Comparison of ENCODE assay signal across 18 mouse cellular contexts in genomic region chr9:95566931-95567330, GRCm38 (mm10). TPM values are rescaled to one million over a fixed set of nuclear protein-coding genes. Genes with fewer than 3 reads are reported as not detected.
DNase-seq lines count a peak whose midpoint lies in the region; ATAC-seq lines count a peak whose summit lies in the region.
"Had no signal": no experiment of that assay in that cellular context is flagged by ENCODE, and none has a peak within 500 bp of the region (broad histone marks: within the 10 kb centered on the region; RNA-seq: fewer than 3 reads in every experiment).

No protein-coding gene starts in this region.

- no peaks in the 10 kb centered on the region for H3K36me3 ChIP-seq in hindbrain, embryonic 16.5 days (ENCODE audit: control insufficient read depth, insufficient read depth, low read length)
- no peaks in the 10 kb centered on the region for H3K36me3 ChIP-seq in hindbrain, embryonic 10.5 days
- H3K36me3 ChIP-seq in neural tube, embryonic 14.5 days (ENCODE audit: control insufficient read depth, insufficient read depth, low read length): no peaks in the 10 kb centered on the region
- H3K36me3 ChIP-seq in neural tube, embryonic 15.5 days: no peaks in the 10 kb centered on the region
- H3K36me3 ChIP-seq: limb, embryonic 13.5 days; stomach, embryonic 15.5 days had no signal

- H3K4me1 ChIP-seq in hindbrain, embryonic 16.5 days (ENCODE audit: control insufficient read depth, insufficient read depth, low read depth, low read length): peaks cover 4% of the 10 kb centered on the region
- no peaks in the 10 kb centered on the region; the same call in 1 of the 2 replicates for H3K4me1 ChIP-seq in hindbrain, embryonic 10.5 days (replicated peaks)
- 0 out of 2 replicates have a peak, but pooled peaks cover 3% of the 10 kb centered on the region for H3K4me1 ChIP-seq in neural tube, embryonic 14.5 days (ENCODE audit: control insufficient read depth, insufficient read depth, low read length)
- peaks cover 16% of the 10 kb centered on the region for H3K4me1 ChIP-seq in neural tube, embryonic 15.5 days
- H3K4me1 ChIP-seq: limb, embryonic 13.5 days; stomach, embryonic 15.5 days had no signal

- H3K27ac ChIP-seq in hindbrain, embryonic 16.5 days (ENCODE audit: low read depth, low read length): no peak overlapping the region
- H3K27ac ChIP-seq in hindbrain, embryonic 10.5 days: no peak overlapping the region
- no peak overlapping the region for H3K27ac ChIP-seq in neural tube, embryonic 14.5 days (ENCODE audit: low read depth, low read length)
- H3K27ac ChIP-seq in neural tube, embryonic 15.5 days (replicated peaks): no peak overlapping the region
- H3K27ac ChIP-seq: limb, embryonic 13.5 days; stomach, embryonic 15.5 days had no signal

- DNase-seq in hindbrain, embryonic 10.5 days (ENCODE audit: low spot score): no peak
- peak; percentile 46 for DNase-seq in cerebellum, adult 9-11 months
- DNase-seq in spleen, postnatal 14 days (ENCODE audit: low spot score in 2 of 2): no peak
- no peak for DNase-seq in urinary bladder, postnatal 14 days (ENCODE audit: low spot score)
- DNase-seq: adrenal gland, postnatal 10 days; gastrocnemius, postnatal 36 days; kidney, adult 18-20 months; kidney, postnatal 14 days; lung, adult 18-20 months; right cerebral cortex, adult 18-20 months; spleen, adult 18-20 months; thymus, adult 2 months had no signal

- H3K4me2 ChIP-seq in hindbrain, embryonic 16.5 days (ENCODE audit: low read length): no peak overlapping the region
- H3K4me2 ChIP-seq in neural tube, embryonic 14.5 days (ENCODE audit: low read depth, low read length): no peak overlapping the region
- H3K4me2 ChIP-seq in neural tube, embryonic 15.5 days: no peak overlapping the region
- H3K4me2 ChIP-seq: heart, embryonic 11.5 days; limb, embryonic 13.5 days; stomach, embryonic 15.5 days had no signal

- H3K27me3 ChIP-seq in hindbrain, embryonic 16.5 days (replicated peaks; ENCODE audit: control insufficient read depth, insufficient read depth, low read length): no peaks in the 10 kb centered on the region
- peaks cover 25% of the 10 kb centered on the region for H3K27me3 ChIP-seq in hindbrain, embryonic 10.5 days (ENCODE audit: insufficient read depth, poor library complexity, severe bottlenecking)
- H3K27me3 ChIP-seq in neural tube, embryonic 14.5 days (ENCODE audit: control insufficient read depth, insufficient read depth, low read length): no peaks in the 10 kb centered on the region
- 0 out of 2 replicates have a peak, but pooled peaks cover 2% of the 10 kb centered on the region for H3K27me3 ChIP-seq in neural tube, embryonic 15.5 days (replicated peaks)

- H3K4me3 ChIP-seq in hindbrain, embryonic 16.5 days (ENCODE audit: low read length): no peak overlapping the region
- H3K4me3 ChIP-seq in hindbrain, embryonic 10.5 days: no peak overlapping the region
- H3K4me3 ChIP-seq in neural tube, embryonic 14.5 days (ENCODE audit: low read depth, low read length): no peak overlapping the region
- no peak overlapping the region for H3K4me3 ChIP-seq in neural tube, embryonic 15.5 days (replicated peaks)
- H3K4me3 ChIP-seq: limb, embryonic 13.5 days; stomach, embryonic 15.5 days had no signal

- no peak overlapping the region for H3K9ac ChIP-seq in hindbrain, embryonic 16.5 days (ENCODE audit: low read depth, low read length)
- H3K9ac ChIP-seq in neural tube, embryonic 14.5 days (replicated peaks; ENCODE audit: low read depth, low read length): no peak overlapping the region
- no peak overlapping the region for H3K9ac ChIP-seq in neural tube, embryonic 15.5 days (replicated peaks)
- H3K9ac ChIP-seq: limb, embryonic 13.5 days; stomach, embryonic 15.5 days had no signal

- 47% methylated on average over 5 of the region's 5 CpGs for WGBS in hindbrain, embryonic 16.5 days
- 61% methylated on average over 5 of the region's 5 CpGs for WGBS in hindbrain, embryonic 10.5 days
- 57% methylated on average over 5 of the region's 5 CpGs for WGBS in neural tube, embryonic 14.5 days
- WGBS in neural tube, embryonic 15.5 days: 49% methylated on average over 5 of the region's 5 CpGs

- no peaks in the 10 kb centered on the region for H3K9me3 ChIP-seq in hindbrain, embryonic 16.5 days (ENCODE audit: control insufficient read depth, low read length)
- no peaks in the 10 kb centered on the region for H3K9me3 ChIP-seq in hindbrain, embryonic 10.5 days
- no peaks in the 10 kb centered on the region for H3K9me3 ChIP-seq in neural tube, embryonic 14.5 days (ENCODE audit: control insufficient read depth, low read length)
- no peaks in the 10 kb centered on the region for H3K9me3 ChIP-seq in neural tube, embryonic 15.5 days (replicated peaks)
- H3K9me3 ChIP-seq: limb, embryonic 13.5 days; stomach, embryonic 15.5 days had no signal

- ATAC-seq in hindbrain, embryonic 16.5 days: peak; percentile 69; the same call in 1 of the 2 replicates
- ATAC-seq in neural tube, embryonic 14.5 days (ENCODE audit: low read depth): peak; percentile 58; the same call in 1 of the 2 replicates
- no peak for ATAC-seq in neural tube, embryonic 15.5 days (ENCODE audit: low FRiP score)

RNA-seq across cellular contexts. Expression of gene Paqr9, which starts 7.5 kb away (rescaled TPM):
- polyA plus RNA-seq in hindbrain, embryonic 16.5 days (2015; fragmentation: Nextera tagmentation; extraction: Ambion mirVana): 5.0 and 6.1 TPM in 2 replicates
- polyA plus RNA-seq in hindbrain, embryonic 10.5 days (2016; fragmentation: Nextera tagmentation; extraction: Ambion mirVana): 0.14 and 0.18 TPM in 2 replicates
- polyA plus RNA-seq in neural tube, embryonic 14.5 days (2014; fragmentation: Nextera tagmentation; extraction: Ambion mirVana): 8.1 and 9.3 TPM in 2 replicates
- 6.5 and 8.8 TPM in 2 replicates for polyA plus RNA-seq in neural tube, embryonic 15.5 days (2015; fragmentation: Nextera tagmentation; extraction: Ambion mirVana)

RNA-seq across cellular contexts. Expression of gene U2surp, which starts 55.1 kb away (rescaled TPM):
- polyA plus RNA-seq in hindbrain, embryonic 16.5 days (2015; fragmentation: Nextera tagmentation; extraction: Ambion mirVana): 107 and 108 TPM in 2 replicates
- polyA plus RNA-seq in hindbrain, embryonic 10.5 days (2016; fragmentation: Nextera tagmentation; extraction: Ambion mirVana): 101 and 129 TPM in 2 replicates
- polyA plus RNA-seq in neural tube, embryonic 14.5 days (2014; fragmentation: Nextera tagmentation; extraction: Ambion mirVana): 135 and 146 TPM in 2 replicates
- 115 and 128 TPM in 2 replicates for polyA plus RNA-seq in neural tube, embryonic 15.5 days (2015; fragmentation: Nextera tagmentation; extraction: Ambion mirVana)
